Mouse (Mus musculus) thymus, postnatal 14 days (tissue): ENCODE measurements around the gene Vmn2r41.
"Not testable (repeated sequence)": the region's sequence is repeated elsewhere in the genome, so short reads cannot be mapped to it uniquely, and the experiment has no call there.

ENCODE experiments used
- DNase-seq: peaks from one replicate; pipeline ENCODE4 v3.0.0; 2021

Gene Vmn2r41

DNA sequence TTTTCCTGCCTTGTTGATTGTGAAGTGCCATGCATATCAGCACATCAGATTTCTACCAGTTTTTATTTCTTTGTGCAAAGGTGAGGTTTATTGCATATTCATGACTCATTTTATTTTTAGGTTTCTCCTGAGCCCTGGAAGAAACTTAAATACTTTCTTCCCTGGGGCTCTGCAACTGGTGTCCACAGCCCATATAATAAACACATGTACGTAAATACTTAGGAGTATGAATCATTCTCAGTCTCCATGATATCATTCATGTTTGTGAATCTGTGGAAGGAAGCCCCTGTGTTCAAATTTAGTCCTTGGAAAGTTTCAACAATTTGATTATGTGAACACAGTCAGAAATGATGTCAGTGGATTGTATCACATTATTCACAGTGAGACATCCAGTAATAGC, at the start of gene Vmn2r41:
Gene Vmn2r41, minus strand, starts transcription at position 101 of the 400 bp plus-strand sequence.
- DNase-seq: not testable (repeated sequence)

DNA sequence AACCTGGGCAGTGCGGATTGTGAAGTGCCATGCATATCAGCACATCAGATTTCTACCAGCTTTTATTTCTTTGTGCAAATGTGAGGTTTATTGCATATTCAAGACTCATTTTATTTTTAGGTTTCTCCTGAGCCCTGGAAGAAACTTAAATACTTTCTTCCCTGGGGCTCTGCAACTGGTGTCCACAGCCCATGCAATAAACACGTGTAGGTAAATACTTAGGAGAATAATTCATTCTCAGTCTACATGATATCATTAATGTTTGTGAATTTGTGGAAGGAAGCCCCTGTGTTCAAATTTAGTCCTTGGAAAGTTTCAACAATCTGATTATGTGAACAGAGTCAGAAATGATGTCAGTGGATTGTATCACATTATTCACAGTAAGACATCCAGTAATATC, 38.8 kb upstream of the Vmn2r41 start, which contains the start of gene Vmn2r42:
Gene Vmn2r42, minus strand, starts transcription at position 101 of the 400 bp plus-strand sequence.
- DNase-seq: not testable (repeated sequence)

- DNase-seq: peak; percentile 28
Observed at GRCm38 (mm10) chr7:8092871-8093270, 68.6 kb downstream of the Vmn2r41 start.
